Mouse (Mus musculus): ENCODE measurements around the gene Fam98a.

- TF ChIP-seq CTCF (IDR thresholded peaks at IDR 0.05; ENCODE audit: borderline replicate concordance, control insufficient read depth, extremely low read depth, insufficient read depth, low read length, poor library complexity) (no peak), POLR2A (IDR thresholded peaks at IDR 0.05; ENCODE audit: control insufficient read depth, extremely low read depth, insufficient read depth, low read length, poor library complexity) (no peak)
These were observed 6.3 kb upstream of the Fam98a start for GRCm38 (mm10) chr17:75558041-75558440.

Measured in thymus, adult 2 months (tissue).